Mouse (Mus musculus) frontal cortex, adult 2 months (tissue): ENCODE measurements around the gene Cabin1. TPM values are rescaled to one million over a fixed set of nuclear protein-coding genes. Genes with fewer than 3 reads are reported as not detected.
A peak's percentile ranks its signal among the peaks of the same experiment; 100 is the strongest.
"Not testable (repeated sequence)": the region's sequence is repeated elsewhere in the genome, so short reads cannot be mapped to it uniquely, and the experiment has no call there.

Experiments used
- DNase-seq, 2 experiments: peaks; one replicate each; pipeline ENCODE4 v3.0.0; 2022; ENCODE audit warnings: low spot score in 1 of 2; ENCODE audit errors: extremely low spot score in 1 of 2
- polyA plus RNA-seq: library from polyadenylated mRNA; depleted of rRNA; stranded (reverse); fragments of >200 nt; gene quantifications from 2 replicates; pipeline ENCODE4 v1.2.3, GENCODE M21; 2012

Gene Cabin1
- polyA plus RNA-seq, 1 experiment = 57.4 TPM

- DNase-seq = peak; percentile 82 to 86
Observed at GRCm38 (mm10) chr10:75772795-75773664, 8.9 kb upstream of the Cabin1 start, which contains the start of gene Ddt. Gene Ddt, minus strand, starts transcription at chr10:75773414.

- not testable (repeated sequence) for DNase-seq
Observed at GRCm38 (mm10) chr10:75767756-75768155, 3.6 kb upstream of the Cabin1 start.

GRCm38 (mm10) chr10:75766856-75767255 lies 2.7 kb upstream of the Cabin1 start:
- DNase-seq = no peak

- DNase-seq = peak in 1 of 2 experiments; percentile 70
Observed at GRCm38 (mm10) chr10:75764519-75765473, 655 bp upstream of the Cabin1 start.

GRCm38 (mm10) chr10:75762413-75762812 lies 1.7 kb downstream of the Cabin1 start:
- DNase-seq = no peak

GRCm38 (mm10) chr10:75760311-75760710 lies 3.8 kb downstream of the Cabin1 start:
- no peak for DNase-seq

GRCm38 (mm10) chr10:75756719-75757118 lies 7.4 kb downstream of the Cabin1 start:
- no peak for DNase-seq

GRCm38 (mm10) chr10:75744017-75744416 lies 20.1 kb downstream of the Cabin1 start:
- peak; percentile 79 to 93 for DNase-seq

- peak; percentile 84 to 85 for DNase-seq
Observed at GRCm38 (mm10) chr10:75743369-75743768, 20.8 kb downstream of the Cabin1 start.

GRCm38 (mm10) chr10:75740866-75741265 lies 23.3 kb downstream of the Cabin1 start:
- no peak for DNase-seq

GRCm38 (mm10) chr10:75725449-75725848 lies 38.7 kb downstream of the Cabin1 start:
- no peak for DNase-seq

- peak in 1 of 2 experiments; percentile 39 for DNase-seq
Observed at GRCm38 (mm10) chr10:75720215-75720614, 43.9 kb downstream of the Cabin1 start.

GRCm38 (mm10) chr10:75714795-75715194 lies 49.3 kb downstream of the Cabin1 start:
- no peak for DNase-seq

GRCm38 (mm10) chr10:75713026-75713425 lies 51.1 kb downstream of the Cabin1 start:
- no peak for DNase-seq

- no peak for DNase-seq
Observed at GRCm38 (mm10) chr10:75710210-75710609, 53.9 kb downstream of the Cabin1 start.

GRCm38 (mm10) chr10:75709261-75709660 lies 54.9 kb downstream of the Cabin1 start:
- no peak for DNase-seq

- DNase-seq = no peak
Observed at GRCm38 (mm10) chr10:75708633-75708992, 55.5 kb downstream of the Cabin1 start.

- no peak for DNase-seq
Observed at GRCm38 (mm10) chr10:75707901-75708632, 56.1 kb downstream of the Cabin1 start.

- DNase-seq = no peak
Observed at GRCm38 (mm10) chr10:75706632-75707216, 57.4 kb downstream of the Cabin1 start.
